Mouse (Mus musculus) C2C12 (cell line): ENCODE measurements around the gene Spata32.

ENCODE experiments used
- CEBPB ChIP-seq: IDR thresholded peaks from one replicate; pipeline ENCODE4 v1.6.1; 2011; ENCODE audit warnings: low read depth, mild to moderate bottlenecking, control low read depth, moderate library complexity
- CTCF ChIP-seq: IDR thresholded peaks from one replicate; pipeline ENCODE4 v1.5.1; 2011; ENCODE audit not compliant: control insufficient read depth, insufficient read depth, insufficient read length
- FOSL1 ChIP-seq: IDR thresholded peaks from one replicate; pipeline ENCODE4 v1.8.0; 2011; ENCODE audit warnings: mild to moderate bottlenecking, low read length; ENCODE audit not compliant: poor library complexity, insufficient read depth, severe bottlenecking
- MAX ChIP-seq: IDR thresholded peaks from one replicate; pipeline ENCODE4 v1.6.1; 2011; ENCODE audit warnings: mild to moderate bottlenecking, control low read depth

DNA sequence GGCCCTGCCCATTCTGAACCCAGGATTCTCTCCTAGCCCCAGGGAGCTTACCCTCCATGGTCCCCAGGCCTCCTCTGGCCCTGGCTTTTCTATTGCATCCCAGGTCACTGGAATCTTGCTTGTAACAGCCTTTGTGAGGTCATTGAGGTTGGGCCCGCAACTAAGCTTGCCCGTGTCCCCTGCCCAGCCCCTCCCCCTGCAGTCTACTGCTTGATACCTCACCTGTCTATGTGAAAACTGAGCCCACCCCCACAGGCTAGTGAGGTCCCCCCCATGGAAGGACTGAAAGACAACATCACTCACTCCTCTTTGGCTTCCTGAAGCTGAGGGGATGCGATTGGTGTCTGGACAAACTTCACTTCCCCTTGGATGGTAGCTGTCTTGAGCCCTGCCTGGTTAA lies 9.8 kb downstream of the Spata32 start, which contains the start of gene 1700023F06Rik:
- TF ChIP-seq MAX = no peak
- TF ChIP-seq CTCF = no peak
- TF ChIP-seq CEBPB = no peak
- no peak for TF ChIP-seq FOSL1
